Mouse (Mus musculus): ENCODE results near the gene Wnt5b. TPM values are rescaled to one million over a fixed set of nuclear protein-coding genes. Genes with fewer than 3 reads are reported as not detected.

Gene Wnt5b
- polyA plus RNA-seq, 1 experiment from 2014 or later, result not detected

GRCm38 (mm10) chr6:119395421-119396308 lies 148.5 kb downstream of the Wnt5b start:
- Histone ChIP-seq H3K27ac (peak overlapping the region; percentile 88), H3K4me3 (ENCODE audit: inconsistent target) (no peak overlapping the region)
- 17% methylated on average over 11 of the region's 14 CpGs for WGBS (ENCODE audit: missing documents)

GRCm38 (mm10) chr6:119392836-119393235 lies 151.3 kb downstream of the Wnt5b start:
- no peak overlapping the region for H3K4me3 ChIP-seq (ENCODE audit: inconsistent target)
- H3K27ac ChIP-seq, result no peak overlapping the region
- no peaks in the 10 kb centered on the region for H3K36me3 ChIP-seq (ENCODE audit: inconsistent target)
- H3K79me2 ChIP-seq (ENCODE audit: inconsistent target), result peaks cover 3% of the 10 kb centered on the region
- WGBS (ENCODE audit: missing documents), result 70% methylated on average over 9 of the region's 9 CpGs

More at GRCm38 (mm10) chr6:119395421-119396308, 148.5 kb downstream of the Wnt5b start:
- no peaks in the 10 kb centered on the region for H3K79me2 ChIP-seq (ENCODE audit: inconsistent target)
- no peaks in the 10 kb centered on the region for H3K36me3 ChIP-seq (ENCODE audit: inconsistent target)

GRCm38 (mm10) chr6:119390728-119391127 lies 153.4 kb downstream of the Wnt5b start:
- H3K27ac ChIP-seq, result no peak overlapping the region
- H3K36me3 ChIP-seq (ENCODE audit: inconsistent target), result no peaks in the 10 kb centered on the region
- H3K4me3 ChIP-seq (ENCODE audit: inconsistent target), result no peak overlapping the region
- 56% methylated on average over 4 of the region's 4 CpGs for WGBS (ENCODE audit: missing documents)
- peaks cover 24% of the 10 kb centered on the region for H3K79me2 ChIP-seq (ENCODE audit: inconsistent target)

- peaks cover 40% of the 10 kb centered on the region for H3K79me2 ChIP-seq (ENCODE audit: inconsistent target)
- H3K36me3 ChIP-seq (ENCODE audit: inconsistent target), result no peaks in the 10 kb centered on the region
- 1% methylated on average over 10 of the region's 10 CpGs for WGBS (ENCODE audit: missing documents)
- peak overlapping the region; percentile 77 for H3K4me3 ChIP-seq (ENCODE audit: inconsistent target)
- H3K27ac ChIP-seq, result peak overlapping the region; percentile 81
Observed at GRCm38 (mm10) chr6:119389089-119389488, 155.1 kb downstream of the Wnt5b start.

- H3K79me2 ChIP-seq (ENCODE audit: inconsistent target), result peaks cover 45% of the 10 kb centered on the region
- WGBS (ENCODE audit: missing documents), result under 1% methylated on average over 51 of the region's 53 CpGs
- peak overlapping the region; percentile 77 for H3K4me3 ChIP-seq (ENCODE audit: inconsistent target)
- peak overlapping the region; percentile 81 for H3K27ac ChIP-seq
- no peaks in the 10 kb centered on the region for H3K36me3 ChIP-seq (ENCODE audit: inconsistent target)
Observed at GRCm38 (mm10) chr6:119388650-119389012, 155.5 kb downstream of the Wnt5b start.

- Histone ChIP-seq H3K79me2 (ENCODE audit: inconsistent target) (peaks cover 51% of the 10 kb centered on the region), H3K4me3 (ENCODE audit: inconsistent target) (peak overlapping the region; percentile 68), H3K27ac (peak overlapping the region; percentile 25), H3K36me3 (ENCODE audit: inconsistent target) (no peaks in the 10 kb centered on the region)
- under 1% methylated on average over 76 of the region's 76 CpGs for WGBS (ENCODE audit: missing documents)
Observed at GRCm38 (mm10) chr6:119387801-119388649, 156.1 kb downstream of the Wnt5b start.

GRCm38 (mm10) chr6:119386821-119387220 lies 157.3 kb downstream of the Wnt5b start:
- Histone ChIP-seq H3K79me2 (ENCODE audit: inconsistent target) (peaks cover 63% of the 10 kb centered on the region), H3K27ac (no peak overlapping the region), H3K36me3 (ENCODE audit: inconsistent target) (no peaks in the 10 kb centered on the region), H3K4me3 (ENCODE audit: inconsistent target) (no peak overlapping the region; the same call in 1 of the 2 replicates)
- WGBS (ENCODE audit: missing documents), result 58% methylated on average over 1 of the region's 1 CpGs

GRCm38 (mm10) chr6:119386421-119386820 lies 157.7 kb downstream of the Wnt5b start:
- Histone ChIP-seq H3K79me2 (ENCODE audit: inconsistent target) (peaks cover 67% of the 10 kb centered on the region), H3K4me3 (ENCODE audit: inconsistent target) (no peak overlapping the region), H3K27ac (no peak overlapping the region), H3K36me3 (ENCODE audit: inconsistent target) (no peaks in the 10 kb centered on the region)
- 79% methylated on average over 4 of the region's 4 CpGs for WGBS (ENCODE audit: missing documents)

- no peak overlapping the region for H3K27ac ChIP-seq
- H3K79me2 ChIP-seq (ENCODE audit: inconsistent target), result peaks cover 74% of the 10 kb centered on the region
- H3K4me3 ChIP-seq (ENCODE audit: inconsistent target), result no peak overlapping the region
- no peaks in the 10 kb centered on the region for H3K36me3 ChIP-seq (ENCODE audit: inconsistent target)
- 100% methylated on average over 1 of the region's 1 CpGs for WGBS (ENCODE audit: missing documents)
Observed at GRCm38 (mm10) chr6:119385668-119386067, 158.5 kb downstream of the Wnt5b start.

Other genes with a start within 250 kb of the Wnt5b start
- not detected in 3 replicates for gene Lrtm2, start 213.6 kb downstream of the Wnt5b start, polyA plus RNA-seq (2018)
- gene Adipor2, start 126.6 kb downstream of the Wnt5b start, polyA plus RNA-seq (2018), result 38.1 to 45.9 TPM (median 44.4 TPM) in 3 replicates
- 15.0 to 19.3 TPM (median 15.8 TPM) in 3 replicates for gene Fbxl14, start 64.7 kb downstream of the Wnt5b start, polyA plus RNA-seq (2018)

All from macrophage (primary cell).